Mouse (Mus musculus) frontal cortex, adult (tissue): ENCODE measurements around the gene Olfr1416.

ENCODE experiments used
- ATAC-seq: cut with Nextera tagmentation; 2 replicates; pipeline ENCODE4 v1.9.2; 2017; ENCODE audit warnings: mild to moderate bottlenecking, moderate library complexity, mixed read lengths; ENCODE audit not compliant: low TSS enrichment

Olfr1416 gene

DNA sequence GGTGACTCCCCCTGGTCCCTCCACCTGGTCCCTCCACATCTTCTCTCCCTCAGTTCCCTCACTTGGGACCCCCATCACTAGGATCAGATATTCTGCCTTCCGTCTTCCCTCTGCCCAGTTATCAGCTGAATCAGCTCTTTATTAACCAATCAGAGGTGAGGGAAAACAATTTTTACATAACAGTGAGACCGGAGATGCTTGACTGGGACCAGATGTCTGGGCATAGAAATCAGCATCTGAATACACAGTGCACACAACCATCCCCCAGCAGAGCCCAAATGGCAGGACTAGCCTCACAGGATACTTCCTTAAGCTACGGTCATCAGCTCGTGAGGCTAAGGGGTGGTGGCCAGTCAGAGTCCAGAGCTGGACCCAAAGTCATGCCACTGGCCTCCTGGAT lies 52.8 kb downstream of the Olfr1416 start:
- no peak for ATAC-seq

DNA sequence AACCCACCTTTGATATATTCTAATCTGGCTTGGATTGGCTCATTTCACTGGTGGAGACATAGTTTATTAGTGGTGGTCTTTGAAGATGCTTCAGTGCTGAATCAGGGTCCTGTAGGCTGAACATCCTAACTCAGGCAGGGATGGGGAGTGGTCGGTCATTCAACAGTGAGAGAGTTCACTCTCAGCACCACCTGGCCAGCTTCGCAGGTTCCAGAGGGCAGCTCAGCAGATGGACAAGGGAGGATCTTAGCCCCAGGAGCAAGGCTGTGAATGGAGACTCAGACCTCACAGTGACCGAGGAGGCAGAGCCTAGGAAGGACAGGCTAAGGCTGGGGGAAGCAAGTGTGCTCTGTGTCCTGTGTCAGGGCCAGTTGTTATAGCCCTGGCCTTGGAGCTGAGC lies 53.5 kb downstream of the Olfr1416 start:
- no peak for ATAC-seq

DNA sequence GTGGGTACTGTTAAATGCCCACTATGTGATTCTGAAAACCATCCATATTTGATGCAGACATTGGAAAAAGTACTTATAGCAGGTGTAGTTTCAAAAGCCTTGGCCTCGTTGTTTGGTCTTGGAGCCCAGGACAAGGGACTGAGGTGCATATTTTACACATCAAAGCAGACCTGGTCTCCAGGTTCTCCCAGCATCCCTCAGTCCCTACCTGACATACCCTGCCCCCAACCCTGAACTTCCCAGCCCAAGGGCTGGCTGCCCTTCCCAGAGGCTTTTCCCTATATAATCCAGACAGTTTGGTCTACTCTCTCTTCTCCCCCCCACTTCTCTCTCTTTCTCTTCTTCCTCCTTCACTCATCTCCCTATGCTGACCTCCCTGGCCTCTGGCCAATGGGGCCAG lies 53.9 kb downstream of the Olfr1416 start:
- ATAC-seq, result no peak
